Mouse (Mus musculus): Measurements from ENCODE around the gene Ppp1r1b. TPM values are rescaled to one million over a fixed set of nuclear protein-coding genes. Genes with fewer than 3 reads are reported as not detected.

Ppp1r1b gene
- total and polyA plus RNA-seq, 3 experiments, result 0.08 TPM; not detected in 2

DNA sequence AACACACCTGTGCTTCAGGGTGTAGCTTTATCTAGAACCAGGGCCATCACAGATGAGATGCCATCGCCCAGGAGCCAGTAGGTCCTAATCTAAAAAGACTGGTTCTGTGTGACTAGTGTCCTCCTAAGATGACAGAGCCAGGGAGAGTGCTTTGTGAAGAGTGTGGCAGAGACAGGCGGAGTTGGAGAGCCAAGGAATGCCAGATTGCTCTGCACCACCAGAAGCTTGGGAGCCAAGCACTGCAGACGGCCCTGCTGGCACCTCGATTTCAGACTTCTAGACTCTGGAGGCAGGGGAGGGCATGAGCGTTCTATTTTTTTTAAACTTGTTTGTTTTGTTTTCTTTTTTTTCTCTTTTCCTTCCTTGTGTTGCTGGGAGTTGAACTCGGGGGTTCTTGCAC lies 21.1 kb downstream of the Ppp1r1b start:
- Histone ChIP-seq H3K9ac (ENCODE audit: insufficient read depth, low read depth) (no peak overlapping the region), H3K79me2 (replicated peaks; ENCODE audit: control insufficient read depth, extremely low read depth, insufficient read depth, poor library complexity, severe bottlenecking) (no peaks in the 10 kb centered on the region; the same call in 1 of the 2 replicates), H3K9me3 (replicated peaks; ENCODE audit: low read length) (no peaks in the 10 kb centered on the region), H3K36me3 (replicated peaks in 1 of 2; ENCODE audit: control insufficient read depth in 1 of 2, insufficient read depth in 1 of 2, low read length in 1 of 2) (peaks cover 7 to 57% of the 10 kb centered on the region in 2 experiments), H3K27ac (ENCODE audit: insufficient read depth, low read depth) (no peak overlapping the region), H3K4me3 (replicated peaks in 1 of 3; ENCODE audit: low read depth in 2 of 3, low read length in 2 of 3, poor library complexity in 1 of 3) (no peak overlapping the region), H3K4me2 (ENCODE audit: insufficient read depth, low read depth, poor library complexity, severe bottlenecking) (no peak overlapping the region), H3K4me1 (ENCODE audit: control insufficient read depth in 1 of 2, insufficient read depth in 2 of 2) (peaks cover 0 to 7% of the 10 kb centered on the region in 2 experiments; a peak in 2 of 4 replicates), H3K27me3 (replicated peaks) (no peaks in the 10 kb centered on the region)
- dilution Hi-C loops (cut with MboI; ENCODE audit: extremely low pct_ligation_motif_present, extremely low pct_unique_long_range_greater_than_20kb, low sequenced_read_pairs) (no loop called here), in situ Hi-C loops (cut with MboI; ENCODE audit: low pct_ligation_motif_present, low pct_unique_long_range_greater_than_20kb, low sequenced_read_pairs) (no loop called here)
- DNase-seq (ENCODE audit: extremely low read depth), result no peak
- TF ChIP-seq JUND (conservative IDR thresholded peaks at IDR 0.05; ENCODE audit: low read depth, low read length) (no peak), TBP (conservative IDR thresholded peaks at IDR 0.05; ENCODE audit: low read depth, low read length) (no peak), ETS1 (conservative IDR thresholded peaks at IDR 0.05; ENCODE audit: low read depth, low read length) (no peak), MAZ (IDR thresholded peaks at IDR 0.05; ENCODE audit: low read depth, low read length) (no peak), ELF1 (IDR thresholded peaks at IDR 0.05; ENCODE audit: low read depth, low read length) (no peak)

DNA sequence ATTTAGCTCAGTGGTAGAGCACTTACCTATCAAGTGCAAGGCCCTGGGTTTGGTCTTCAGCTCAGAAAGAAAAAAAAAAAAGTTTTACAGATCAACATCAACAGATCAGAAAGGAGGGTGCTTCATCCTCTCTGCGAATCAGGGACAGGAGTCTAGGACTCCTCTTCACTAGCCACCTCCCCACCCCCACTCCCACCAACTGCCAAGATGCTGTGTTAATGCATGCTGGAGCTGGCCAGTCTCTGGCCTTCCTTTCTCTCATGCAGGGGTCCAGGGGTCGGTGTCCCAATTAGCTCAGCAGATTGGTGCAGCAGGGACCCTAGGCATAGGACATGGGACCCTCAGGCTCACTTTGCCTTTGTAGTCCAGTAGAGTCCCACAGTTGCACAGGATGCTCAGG lies 22.4 kb downstream of the Ppp1r1b start:
- dilution Hi-C loops (cut with MboI; ENCODE audit: extremely low pct_ligation_motif_present, extremely low pct_unique_long_range_greater_than_20kb, low sequenced_read_pairs), result no loop called here
- H3K36me3 ChIP-seq (replicated peaks in 1 of 2; ENCODE audit: control insufficient read depth in 1 of 2, insufficient read depth in 1 of 2, low read length in 1 of 2), result peaks cover 15 to 68% of the 10 kb centered on the region in 2 experiments

DNA sequence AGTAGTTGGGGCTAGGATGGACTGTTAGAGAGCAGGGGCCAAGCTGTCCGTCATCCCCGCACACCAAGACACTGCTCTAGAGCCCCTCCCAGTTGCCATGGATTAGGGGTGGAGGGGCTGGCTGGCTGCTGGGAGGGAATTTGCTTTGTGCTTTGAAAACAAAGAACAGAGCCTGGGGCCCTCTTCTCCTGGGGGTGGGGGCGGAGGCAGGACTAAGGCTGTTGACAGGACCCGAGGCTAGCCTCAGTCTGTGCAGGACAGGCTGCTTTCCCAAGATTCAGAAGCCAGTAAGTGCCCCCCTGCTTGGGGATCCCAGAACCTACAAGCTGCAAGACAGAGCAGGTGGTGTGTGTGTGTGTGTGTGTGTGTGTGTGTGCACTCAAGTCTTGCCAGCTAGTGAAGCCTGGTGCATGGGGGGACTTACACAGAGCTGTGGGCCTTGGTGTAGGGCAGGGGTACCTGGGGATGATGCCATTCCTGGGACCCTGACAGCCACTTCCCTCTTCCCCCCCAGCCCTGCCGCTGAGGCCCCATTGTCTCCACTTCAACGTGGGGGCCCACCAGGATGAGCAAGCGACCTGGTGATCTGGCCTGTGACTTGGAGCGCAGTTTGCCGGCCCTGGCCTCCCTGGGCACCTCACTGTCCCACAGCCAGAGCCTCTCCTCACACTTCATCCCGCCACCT lies 23.5 kb downstream of the Ppp1r1b start:
- in situ Hi-C loops (cut with MboI; ENCODE audit: low pct_ligation_motif_present, low pct_unique_long_range_greater_than_20kb, low sequenced_read_pairs), result no loop called here
- no peak overlapping the region for H3K9ac ChIP-seq (ENCODE audit: insufficient read depth, low read depth)
- no peaks in the 10 kb centered on the region; the same call in 1 of the 2 replicates for H3K79me2 ChIP-seq (replicated peaks; ENCODE audit: control insufficient read depth, extremely low read depth, insufficient read depth, poor library complexity, severe bottlenecking)
- dilution Hi-C loops (cut with MboI; ENCODE audit: extremely low pct_ligation_motif_present, extremely low pct_unique_long_range_greater_than_20kb, low sequenced_read_pairs), result no loop called here
- no peak overlapping the region for H3K4me3 ChIP-seq (replicated peaks in 1 of 3; ENCODE audit: low read depth in 2 of 3, low read length in 2 of 3, poor library complexity in 1 of 3)
- no peaks in the 10 kb centered on the region for H3K9me3 ChIP-seq (replicated peaks; ENCODE audit: low read length)
- peaks cover 24 to 70% of the 10 kb centered on the region in 2 experiments for H3K36me3 ChIP-seq (replicated peaks in 1 of 2; ENCODE audit: control insufficient read depth in 1 of 2, insufficient read depth in 1 of 2, low read length in 1 of 2)
- no peak overlapping the region for H3K4me2 ChIP-seq (ENCODE audit: insufficient read depth, low read depth, poor library complexity, severe bottlenecking)
- no peaks in the 10 kb centered on the region for H3K27me3 ChIP-seq (replicated peaks)
- DNase-seq (ENCODE audit: extremely low read depth), result no peak
- H3K4me1 ChIP-seq (ENCODE audit: control insufficient read depth in 1 of 2, insufficient read depth in 2 of 2), result peaks cover 0 to under 1% of the 10 kb centered on the region in 2 experiments; a peak in 2 of 4 replicates
- no peak overlapping the region for H3K27ac ChIP-seq (ENCODE audit: insufficient read depth, low read depth)
- no peak for TF ChIP-seq MXI1 (IDR thresholded peaks at IDR 0.05; ENCODE audit: low read depth, low read length)
- no peak for TF ChIP-seq MYC (IDR thresholded peaks at IDR 0.05; ENCODE audit: low read depth, low read length)
- TF ChIP-seq CHD2 (IDR thresholded peaks at IDR 0.05; ENCODE audit: low read length), result no peak
- TF ChIP-seq NRF1 (IDR thresholded peaks at IDR 0.05; ENCODE audit: low read depth, low read length), result no peak
- TF ChIP-seq RAD21 (IDR thresholded peaks at IDR 0.05; ENCODE audit: low read depth, low read length), result no peak

More for the DNA sequence above, 22.4 kb downstream of the Ppp1r1b start:
- Histone ChIP-seq H3K9ac (ENCODE audit: insufficient read depth, low read depth) (no peak overlapping the region), H3K79me2 (replicated peaks; ENCODE audit: control insufficient read depth, extremely low read depth, insufficient read depth, poor library complexity, severe bottlenecking) (no peaks in the 10 kb centered on the region; the same call in 1 of the 2 replicates), H3K27ac (ENCODE audit: insufficient read depth, low read depth) (no peak overlapping the region), H3K9me3 (replicated peaks; ENCODE audit: low read length) (no peaks in the 10 kb centered on the region), H3K27me3 (replicated peaks) (no peaks in the 10 kb centered on the region), H3K4me3 (replicated peaks in 1 of 3; ENCODE audit: low read depth in 2 of 3, low read length in 2 of 3, poor library complexity in 1 of 3) (no peak overlapping the region), H3K4me2 (ENCODE audit: insufficient read depth, low read depth, poor library complexity, severe bottlenecking) (no peak overlapping the region), H3K4me1 (ENCODE audit: control insufficient read depth in 1 of 2, insufficient read depth in 2 of 2) (peaks cover 0 to 7% of the 10 kb centered on the region in 2 experiments; a peak in 2 of 4 replicates)
- TF ChIP-seq USF1 (IDR thresholded peaks at IDR 0.05; ENCODE audit: low read depth, low read length), result no peak
- TF ChIP-seq NRF1 (IDR thresholded peaks at IDR 0.05; ENCODE audit: low read depth, low read length), result no peak
- TF ChIP-seq RAD21 (IDR thresholded peaks at IDR 0.05; ENCODE audit: low read depth, low read length), result no peak
- TF ChIP-seq MYC (IDR thresholded peaks at IDR 0.05; ENCODE audit: low read depth, low read length), result no peak
- TF ChIP-seq JUN (IDR thresholded peaks at IDR 0.05; ENCODE audit: insufficient read depth, low read depth, low read length), result no peak
- TF ChIP-seq ZKSCAN1 (IDR thresholded peaks at IDR 0.05; ENCODE audit: borderline replicate concordance, low read depth, low read length), result no peak
- no peak for TF ChIP-seq CTCF (conservative IDR thresholded peaks at IDR 0.05 in 1 of 2, IDR thresholded peaks at IDR 0.05 in 1 of 2; ENCODE audit: low read depth in 2 of 2, low read length in 2 of 2)
- TF ChIP-seq ETS1 (conservative IDR thresholded peaks at IDR 0.05; ENCODE audit: low read depth, low read length), result no peak
- TF ChIP-seq USF2 (conservative IDR thresholded peaks at IDR 0.05; ENCODE audit: low read depth, low read length), result no peak
- TF ChIP-seq IRF4 (IDR thresholded peaks at IDR 0.05; ENCODE audit: low read depth, low read length), result no peak
- TF ChIP-seq TCF12 (IDR thresholded peaks at IDR 0.05; ENCODE audit: low read depth, low read length), result no peak
- TF ChIP-seq EP300 (IDR thresholded peaks at IDR 0.05; ENCODE audit: low read length), result no peak
- no peak for DNase-seq (ENCODE audit: extremely low read depth)
- in situ Hi-C loops (cut with MboI; ENCODE audit: low pct_ligation_motif_present, low pct_unique_long_range_greater_than_20kb, low sequenced_read_pairs), result no loop called here

Measured in CH12.LX (cell line).